Mouse (Mus musculus) cerebellum, adult 2 months (tissue): Measurements from ENCODE around the gene Ppa2. TPM values are rescaled to one million over a fixed set of nuclear protein-coding genes. Genes with fewer than 3 reads are reported as not detected.

Experiments used
- DNase-seq, 2 experiments: peaks; one replicate each; pipeline ENCODE4 v3.0.0; 2021
- H3K27ac ChIP-seq: fragments of 200-500 bp; 2 replicates; pipeline ENCODE4 v1.5.1; 2012; ENCODE audit warnings: low read length, control low read depth, inconsistent platforms; ENCODE audit not compliant: insufficient read depth
- H3K27me3 ChIP-seq: fragments of 200-500 bp; 2 replicates; pipeline ENCODE4 v1.6.1; 2012; ENCODE audit warnings: inconsistent platforms, mild to moderate bottlenecking, low read length, moderate library complexity; ENCODE audit not compliant: control insufficient read depth, insufficient read depth
- H3K4me1 ChIP-seq: fragments of 200-500 bp; 2 replicates; pipeline ENCODE4 v1.6.1; 2011; ENCODE audit warnings: low read length; ENCODE audit not compliant: control insufficient read depth, insufficient read depth
- H3K4me3 ChIP-seq: fragments of 200-500 bp; replicated peaks from 2 replicates; pipeline ENCODE3; 2011; ENCODE audit warnings: mild to moderate bottlenecking, low read depth, low read length, control low read depth; ENCODE audit not compliant: insufficient read depth
- CTCF ChIP-seq: fragments of 200-500 bp; IDR thresholded peaks from 2 replicates; pipeline ENCODE4 v1.5.1; 2011; ENCODE audit warnings: low read depth, mild to moderate bottlenecking, control low read depth, low read length, moderate library complexity, borderline replicate concordance; ENCODE audit not compliant: insufficient read depth
- POLR2A ChIP-seq: fragments of 200-500 bp; IDR thresholded peaks from 2 replicates; pipeline ENCODE4 v1.6.1; 2011; ENCODE audit warnings: low read length, control low read depth, borderline replicate concordance; ENCODE audit not compliant: insufficient read depth
- WGBS: fragments of 180-500 bp; shearing (Covaris S2); methylation state at CpG from one replicate; pipeline ENCODE4 v1.1.7; 2018; 5-methylcytosine and 5-hydroxymethylcytosine counted together
- polyA plus RNA-seq: library from polyadenylated mRNA; depleted of rRNA; stranded (reverse); fragments of >200 nt; gene quantifications from 2 replicates; pipeline ENCODE4 v1.2.3, GENCODE M21; 2012

Gene Ppa2
- polyA plus RNA-seq, 1 experiment = 75.8 TPM

- Histone ChIP-seq H3K4me1 (no peaks in the 10 kb centered on the region), H3K27ac (no peak overlapping the region), H3K27me3 (no peaks in the 10 kb centered on the region), H3K4me3 (no peak overlapping the region)
- WGBS = 95% methylated on average over 2 of the region's 2 CpGs
- no peak for DNase-seq
- TF ChIP-seq CTCF = no peak
- TF ChIP-seq POLR2A = no peak
Observed at GRCm38 (mm10) chr3:133348847-133349246, 38.9 kb downstream of the Ppa2 start.

GRCm38 (mm10) chr3:133357426-133357974 is 47.6 kb downstream of the Ppa2 start:
- H3K27ac ChIP-seq = no peak overlapping the region
- WGBS = 85% methylated on average over 6 of the region's 6 CpGs
- H3K27me3 ChIP-seq = no peaks in the 10 kb centered on the region
- no peak overlapping the region for H3K4me3 ChIP-seq
- TF ChIP-seq CTCF (no peak), POLR2A (no peak)
- no peak for DNase-seq
- H3K4me1 ChIP-seq = no peaks in the 10 kb centered on the region

- no peaks in the 10 kb centered on the region for H3K4me1 ChIP-seq
- no peaks in the 10 kb centered on the region for H3K27me3 ChIP-seq
- no peak for DNase-seq
- no peak overlapping the region for H3K4me3 ChIP-seq
- TF ChIP-seq POLR2A (no peak), CTCF (no peak)
- H3K27ac ChIP-seq = no peak overlapping the region
Observed at GRCm38 (mm10) chr3:133357977-133358376, 48.1 kb downstream of the Ppa2 start.

- WGBS = 87% methylated on average over 1 of the region's 1 CpGs
- TF ChIP-seq POLR2A = no peak
- TF ChIP-seq CTCF = no peak
- no peak overlapping the region for H3K4me3 ChIP-seq
- H3K27me3 ChIP-seq = no peaks in the 10 kb centered on the region
- no peaks in the 10 kb centered on the region for H3K4me1 ChIP-seq
- DNase-seq = no peak
- no peak overlapping the region for H3K27ac ChIP-seq
Observed at GRCm38 (mm10) chr3:133361406-133361805, 51.5 kb downstream of the Ppa2 start.

- Histone ChIP-seq H3K4me1 (no peaks in the 10 kb centered on the region), H3K4me3 (no peak overlapping the region), H3K27me3 (no peaks in the 10 kb centered on the region), H3K27ac (no peak overlapping the region)
- DNase-seq = no peak
- no peak for TF ChIP-seq POLR2A
- no peak for TF ChIP-seq CTCF
- WGBS = 64% methylated on average over 3 of the region's 3 CpGs
Observed at GRCm38 (mm10) chr3:133364138-133364537, 54.2 kb downstream of the Ppa2 start.

GRCm38 (mm10) chr3:133366096-133366495 is 56.2 kb downstream of the Ppa2 start:
- Histone ChIP-seq H3K27me3 (no peaks in the 10 kb centered on the region), H3K4me1 (no peaks in the 10 kb centered on the region), H3K4me3 (no peak overlapping the region), H3K27ac (no peak overlapping the region)
- DNase-seq = no peak
- TF ChIP-seq POLR2A (no peak), CTCF (no peak)
- 82% methylated on average over 9 of the region's 9 CpGs for WGBS

GRCm38 (mm10) chr3:133378174-133378573 is 68.3 kb downstream of the Ppa2 start:
- Histone ChIP-seq H3K27ac (no peak overlapping the region), H3K4me3 (no peak overlapping the region), H3K4me1 (no peaks in the 10 kb centered on the region), H3K27me3 (no peaks in the 10 kb centered on the region)
- no peak for DNase-seq
- TF ChIP-seq POLR2A (no peak), CTCF (no peak)

GRCm38 (mm10) chr3:133379997-133380396 is 70.1 kb downstream of the Ppa2 start:
- 100% methylated on average over 1 of the region's 1 CpGs for WGBS
- no peak for DNase-seq

GRCm38 (mm10) chr3:133381519-133381918 is 71.6 kb downstream of the Ppa2 start:
- no peaks in the 10 kb centered on the region for H3K27me3 ChIP-seq
- WGBS = 83% methylated on average over 11 of the region's 11 CpGs
- no peak for DNase-seq
- TF ChIP-seq POLR2A (no peak), CTCF (no peak)
- no peak overlapping the region for H3K4me3 ChIP-seq
- H3K27ac ChIP-seq = no peak overlapping the region
- no peaks in the 10 kb centered on the region for H3K4me1 ChIP-seq

More at GRCm38 (mm10) chr3:133379997-133380396, 70.1 kb downstream of the Ppa2 start:
- H3K27ac ChIP-seq = no peak overlapping the region
- no peak overlapping the region for H3K4me3 ChIP-seq
- no peaks in the 10 kb centered on the region for H3K4me1 ChIP-seq
- TF ChIP-seq POLR2A = no peak
- no peak for TF ChIP-seq CTCF
- H3K27me3 ChIP-seq = no peaks in the 10 kb centered on the region
